Mouse (Mus musculus) urinary bladder, postnatal 0 days (tissue): ENCODE data around the gene Ift81. TPM values are rescaled to one million over a fixed set of nuclear protein-coding genes. Genes with fewer than 3 reads are reported as not detected.

Experiments
- polyA plus RNA-seq: library from polyadenylated mRNA; unstranded; fragments of >200 nt; fragmentation: Nextera tagmentation; extraction: Ambion mirVana; gene quantifications from 2 replicates; pipeline ENCODE4 v1.2.1, GENCODE M21; 2015

Gene Ift81
- polyA plus RNA-seq, result 19.3 and 21.8 TPM in 2 replicates

GRCm38 (mm10) chr5:122613908-122614732 lies at the start of gene Ift81:
TSS of gene Ift81 (minus strand) at chr5:122614518.

DNA sequence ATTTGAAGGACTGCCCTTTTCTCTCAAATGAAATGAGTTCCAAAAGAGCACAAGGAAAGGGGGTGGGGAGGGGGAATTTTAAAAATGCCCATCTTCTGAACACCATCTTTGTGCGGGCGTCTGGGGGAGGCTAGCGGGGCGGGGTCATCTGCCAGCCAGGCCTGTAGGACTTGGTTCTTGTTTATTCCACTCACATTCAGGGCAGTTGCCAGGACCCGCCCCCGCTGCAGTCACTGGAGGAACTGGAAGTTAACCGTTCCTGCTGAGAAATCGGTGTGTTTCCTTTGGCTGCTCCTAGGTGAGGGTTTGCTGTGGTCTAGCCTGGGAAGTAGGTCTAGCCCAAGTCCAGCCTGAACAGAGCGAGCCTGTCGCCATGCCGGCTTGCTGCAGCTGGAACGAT lies 29.4 kb upstream of the Ift81 start, which contains the start of gene P2rx7:
P2rx7 (plus strand) TSS at position 211 of the 400 bp plus-strand sequence.

GRCm38 (mm10) chr5:122502077-122502941 lies 112.0 kb downstream of the Ift81 start, which contains the start of gene Atp2a2:
TSS of gene Atp2a2 (minus strand) at chr5:122502225.

Other genes with a start within 250 kb of the Ift81 start
- gene Gpn3, start 242.6 kb downstream of the Ift81 start, polyA plus RNA-seq, result 33.9 and 36.5 TPM in 2 replicates
- gene Fam216a, start 242.2 kb downstream of the Ift81 start, polyA plus RNA-seq, result 21.3 and 24.0 TPM in 2 replicates
- gene Arpc3, start 222.6 kb downstream of the Ift81 start, polyA plus RNA-seq, result 110 and 122 TPM in 2 replicates
- 23.5 and 27.9 TPM in 2 replicates for gene Anapc7, start 192.8 kb downstream of the Ift81 start, polyA plus RNA-seq
- 83.6 and 86.4 TPM in 2 replicates for gene Atp2a2, start 112.3 kb downstream of the Ift81 start, polyA plus RNA-seq
- gene P2rx7, start 29.4 kb upstream of the Ift81 start, polyA plus RNA-seq, result 4.2 and 5.2 TPM in 2 replicates
- 27.4 and 30.4 TPM in 2 replicates for gene P2rx4, start 93.0 kb upstream of the Ift81 start, polyA plus RNA-seq
- gene Camkk2, start 164.9 kb upstream of the Ift81 start, polyA plus RNA-seq, result 28.3 TPM in 2 replicates
- 191 and 230 TPM in 2 replicates for gene Anapc5, start 206.8 kb upstream of the Ift81 start, polyA plus RNA-seq
- gene Rnf34, start 235.5 kb upstream of the Ift81 start, polyA plus RNA-seq, result 30.6 and 40.5 TPM in 2 replicates